Mouse (Mus musculus) limb, embryonic 13.5 days (tissue): Measurements from ENCODE around the gene Rgs7bp. TPM values are rescaled to one million over a fixed set of nuclear protein-coding genes. Genes with fewer than 3 reads are reported as not detected.
A peak's percentile ranks its signal among the peaks of the same experiment; 100 is the strongest.
"Not testable (repeated sequence)": the region's sequence is repeated elsewhere in the genome, so short reads cannot be mapped to it uniquely, and the experiment has no call there.

Source experiments
- ATAC-seq: fragments of 200-750 bp; cut with Nextera tagmentation; 2 replicates; pipeline ENCODE4 v1.8.0; 2017; ENCODE audit warnings: low read depth, moderate number of reproducible peaks, moderate TSS enrichment; ENCODE audit not compliant: low FRiP score
- H3K27ac ChIP-seq: fragments of 300-500 bp; sonication (generic); 2 replicates; pipeline ENCODE4 v1.5.1; 2015; ENCODE audit warnings: inconsistent platforms, mild to moderate bottlenecking, moderate library complexity
- H3K27me3 ChIP-seq: fragments of 300-500 bp; sonication (generic); 2 replicates; pipeline ENCODE4 v1.6.1; 2015; ENCODE audit warnings: mild to moderate bottlenecking, inconsistent platforms
- H3K36me3 ChIP-seq: fragments of 300-500 bp; sonication (generic); 2 replicates; pipeline ENCODE4 v1.6.1; 2015; ENCODE audit warnings: inconsistent platforms, mild to moderate bottlenecking, moderate library complexity
- H3K4me1 ChIP-seq: fragments of 300-500 bp; sonication (generic); 2 replicates; pipeline ENCODE4 v1.6.1; 2015; ENCODE audit warnings: inconsistent platforms
- H3K4me2 ChIP-seq: fragments of 300-500 bp; sonication (generic); replicated peaks from 2 replicates; pipeline ENCODE4 v1.6.1; 2015; ENCODE audit warnings: inconsistent platforms, mild to moderate bottlenecking, moderate library complexity
- H3K4me3 ChIP-seq: fragments of 300-500 bp; sonication (generic); 2 replicates; pipeline ENCODE4 v1.5.1; 2015; ENCODE audit warnings: moderate library complexity, mild to moderate bottlenecking, inconsistent platforms
- H3K9ac ChIP-seq: fragments of 300-500 bp; sonication (generic); 2 replicates; pipeline ENCODE4 v1.6.1; 2015; ENCODE audit warnings: mild to moderate bottlenecking, inconsistent platforms
- H3K9me3 ChIP-seq: fragments of 300-500 bp; sonication (generic); 2 replicates; pipeline ENCODE4 v1.6.1; 2016; ENCODE audit warnings: inconsistent platforms
- WGBS: fragments of 180-500 bp; shearing (Covaris S2); methylation state at CpG from one replicate; pipeline ENCODE4 v1.1.7; 2015; 5-methylcytosine and 5-hydroxymethylcytosine counted together
- polyA plus RNA-seq: library from polyadenylated mRNA; unstranded; fragments of >200 nt; fragmentation: Nextera tagmentation; extraction: Ambion mirVana; gene quantifications from 2 replicates; pipeline ENCODE4 v1.2.1, GENCODE M21; 2015

Gene Rgs7bp
- polyA plus RNA-seq, 1 experiment from 2014 or later, result 2.1 TPM

GRCm38 (mm10) chr13:104960206-104960928 lies 94.4 kb downstream of the Rgs7bp start:
- Histone ChIP-seq H3K9ac (no peak overlapping the region), H3K4me2 (no peak overlapping the region), H3K4me3 (no peak overlapping the region), H3K4me1 (peaks cover 11% of the 10 kb centered on the region), H3K27me3 (no peaks in the 10 kb centered on the region), H3K27ac (no peak overlapping the region), H3K36me3 (no peaks in the 10 kb centered on the region), H3K9me3 (no peaks in the 10 kb centered on the region)
- ATAC-seq, result no peak
- 87% methylated on average over 7 of the region's 7 CpGs for WGBS

DNA sequence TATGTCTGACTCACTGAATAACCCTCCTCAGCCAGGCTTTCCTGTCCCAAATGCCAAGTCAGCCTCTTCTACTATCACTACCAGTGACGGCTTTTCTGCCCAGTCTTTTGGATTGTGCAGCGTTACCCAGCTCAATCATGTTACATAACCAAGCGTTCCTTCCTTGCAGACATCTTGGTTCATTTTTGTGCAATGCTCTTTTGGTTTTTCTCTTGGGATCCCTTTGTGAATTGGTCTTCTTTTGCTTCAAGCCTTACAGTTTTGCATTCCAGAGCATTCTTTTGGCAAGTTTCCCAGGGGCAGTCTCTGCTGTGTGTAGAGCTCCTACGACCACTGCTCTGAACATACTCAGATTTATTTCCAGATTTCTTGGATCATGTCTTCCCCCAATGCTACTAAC lies 95.0 kb downstream of the Rgs7bp start:
- WGBS, result 70% methylated on average over 4 of the region's 4 CpGs

DNA sequence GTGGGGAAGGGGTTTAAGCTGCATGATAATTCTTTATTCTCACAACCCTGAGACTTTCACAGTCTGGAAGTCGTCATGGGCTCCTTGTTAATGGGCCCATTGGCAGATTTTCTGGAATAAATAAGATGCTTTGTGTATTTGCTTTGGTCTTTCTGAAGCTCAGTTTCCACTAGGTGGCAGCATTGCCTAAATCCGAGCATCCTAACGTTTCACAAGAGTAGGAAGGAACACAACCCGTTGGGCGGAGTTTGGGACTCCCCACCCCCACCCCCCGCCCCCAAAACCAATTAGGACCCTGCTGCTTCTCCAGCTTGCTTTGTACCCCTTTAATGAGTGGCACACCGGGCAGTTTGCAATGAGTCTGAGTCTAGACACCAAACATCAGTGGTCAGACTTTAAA lies 106.8 kb downstream of the Rgs7bp start:
- under 1% methylated on average over 7 of the region's 7 CpGs for WGBS
- H3K4me3 ChIP-seq, result no peak overlapping the region
- no peak overlapping the region for H3K27ac ChIP-seq
- H3K27me3 ChIP-seq, result no peaks in the 10 kb centered on the region; the same call in 1 of the 2 replicates
- H3K4me2 ChIP-seq, result peak overlapping the region; percentile 34
- no peaks in the 10 kb centered on the region for H3K9me3 ChIP-seq
- H3K36me3 ChIP-seq, result no peaks in the 10 kb centered on the region
- H3K4me1 ChIP-seq, result no peaks in the 10 kb centered on the region
- peak; percentile 78 for ATAC-seq
- no peak overlapping the region for H3K9ac ChIP-seq

More for the DNA sequence above, 95.0 kb downstream of the Rgs7bp start:
- ATAC-seq, result no peak
- Histone ChIP-seq H3K4me2 (no peak overlapping the region), H3K4me3 (no peak overlapping the region), H3K27me3 (no peaks in the 10 kb centered on the region), H3K36me3 (no peaks in the 10 kb centered on the region), H3K9me3 (no peaks in the 10 kb centered on the region), H3K9ac (no peak overlapping the region), H3K27ac (no peak overlapping the region), H3K4me1 (peaks cover 11% of the 10 kb centered on the region)

- H3K4me3 ChIP-seq, result no peak overlapping the region
- no peak overlapping the region for H3K4me2 ChIP-seq
- no peaks in the 10 kb centered on the region for H3K9me3 ChIP-seq
- no peaks in the 10 kb centered on the region; the same call in 1 of the 2 replicates for H3K27me3 ChIP-seq
- no peak for ATAC-seq
- H3K27ac ChIP-seq, result no peak overlapping the region
- 93% methylated on average over 8 of the region's 8 CpGs for WGBS
- peaks cover 24% of the 10 kb centered on the region for H3K4me1 ChIP-seq
- H3K36me3 ChIP-seq, result no peaks in the 10 kb centered on the region
- H3K9ac ChIP-seq, result no peak overlapping the region
Measured at GRCm38 (mm10) chr13:104940483-104940882, 114.2 kb downstream of the Rgs7bp start.

- Histone ChIP-seq H3K9ac (no peak overlapping the region), H3K4me2 (no peak overlapping the region), H3K27ac (no peak overlapping the region), H3K4me1 (peaks cover 24% of the 10 kb centered on the region), H3K36me3 (no peaks in the 10 kb centered on the region), H3K27me3 (no peaks in the 10 kb centered on the region; the same call in 1 of the 2 replicates), H3K9me3 (no peaks in the 10 kb centered on the region), H3K4me3 (no peak overlapping the region)
- no peak for ATAC-seq
- 3% methylated on average over 4 of the region's 4 CpGs for WGBS
Measured at GRCm38 (mm10) chr13:104939856-104940255, 114.9 kb downstream of the Rgs7bp start.

DNA sequence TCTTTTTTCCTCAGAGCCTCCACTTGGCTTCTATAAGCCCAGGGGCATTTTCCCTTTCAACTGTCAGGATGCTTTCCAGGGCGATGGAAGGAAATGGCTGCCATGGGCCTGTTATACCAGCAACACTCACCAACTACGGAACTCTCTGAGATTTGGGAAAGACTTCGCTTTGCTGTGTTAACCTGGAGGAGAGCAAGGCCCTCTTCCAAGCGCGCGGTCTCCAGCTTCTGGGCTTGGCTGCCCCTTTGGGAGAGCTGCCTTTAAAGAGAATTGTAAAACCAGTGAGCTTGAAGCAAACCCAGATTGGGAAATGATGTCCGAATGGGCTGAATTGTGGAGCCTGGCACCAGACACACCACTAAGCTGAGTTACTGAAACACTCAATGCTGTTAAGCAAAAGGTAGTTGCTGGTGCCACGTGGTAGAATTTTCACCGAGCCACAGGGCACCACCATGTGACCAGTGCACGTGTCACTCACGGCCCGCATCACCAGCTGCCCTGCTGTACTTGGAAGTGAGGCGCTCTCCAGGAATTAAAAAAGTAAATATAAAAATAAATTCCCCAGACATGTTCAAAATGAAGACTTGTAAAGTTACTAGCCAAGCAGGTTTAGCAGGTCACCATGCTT lies 115.7 kb downstream of the Rgs7bp start:
- WGBS, result 49% methylated on average over 13 of the region's 13 CpGs
- Histone ChIP-seq H3K36me3 (no peaks in the 10 kb centered on the region), H3K4me2 (peak overlapping the region; percentile 34), H3K4me3 (no peak overlapping the region), H3K9me3 (no peaks in the 10 kb centered on the region), H3K4me1 (peaks cover 24% of the 10 kb centered on the region), H3K27me3 (no peaks in the 10 kb centered on the region; the same call in 1 of the 2 replicates), H3K9ac (no peak overlapping the region), H3K27ac (no peak overlapping the region)
- ATAC-seq, result peak; percentile 68; the same call in 1 of the 2 replicates

DNA sequence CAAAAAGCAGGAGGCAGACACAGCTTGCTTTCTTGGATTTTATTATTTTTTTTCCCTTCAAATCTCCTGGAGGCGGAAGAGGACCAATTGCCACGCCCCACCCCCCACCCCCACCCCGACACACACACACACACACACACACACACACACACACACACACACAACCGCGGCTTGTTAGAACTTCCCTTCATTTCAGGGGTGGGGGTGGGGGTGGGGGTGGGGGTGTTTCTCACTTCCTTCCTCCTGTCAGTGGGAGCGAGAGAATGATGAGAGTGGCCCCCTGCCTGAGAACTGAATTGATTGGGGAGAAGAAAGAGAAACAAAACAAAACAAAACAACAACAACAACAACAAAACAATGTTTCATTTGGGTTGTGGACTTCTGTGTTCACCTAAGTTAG lies 117.0 kb downstream of the Rgs7bp start:
- peak overlapping the region; percentile 61 for H3K4me2 ChIP-seq
- no peaks in the 10 kb centered on the region for H3K36me3 ChIP-seq
- peak overlapping the region; percentile 30 for H3K4me3 ChIP-seq
- WGBS, result 0% methylated on average over 2 of the region's 6 CpGs
- peak; percentile 63; the same call in 1 of the 2 replicates for ATAC-seq
- H3K9me3 ChIP-seq, result no peaks in the 10 kb centered on the region
- peaks cover 24% of the 10 kb centered on the region for H3K4me1 ChIP-seq
- H3K27ac ChIP-seq, result no peak overlapping the region
- no peak overlapping the region for H3K9ac ChIP-seq
- no peaks in the 10 kb centered on the region; the same call in 1 of the 2 replicates for H3K27me3 ChIP-seq

DNA sequence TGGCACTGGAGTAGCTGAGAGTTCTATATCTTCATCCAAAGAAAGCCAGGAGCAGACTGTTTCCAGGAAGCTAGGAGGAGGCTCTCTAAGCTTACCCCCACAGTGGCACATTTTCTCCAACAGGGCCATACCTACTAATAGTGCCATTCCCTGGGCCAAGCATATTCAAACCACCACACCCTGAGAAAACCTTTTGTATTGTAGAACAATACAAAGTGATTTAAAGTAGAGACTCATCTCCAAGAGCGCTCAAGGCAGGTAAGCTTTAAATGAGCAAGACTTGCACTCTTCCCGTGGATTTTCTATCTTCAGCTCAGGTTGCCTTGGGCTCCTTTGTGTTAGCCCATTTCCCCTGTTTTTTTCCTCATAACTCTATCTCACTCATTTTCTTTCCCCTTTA lies 118.1 kb downstream of the Rgs7bp start:
- no peak overlapping the region for H3K4me3 ChIP-seq
- no peak overlapping the region for H3K27ac ChIP-seq
- no peaks in the 10 kb centered on the region for H3K36me3 ChIP-seq
- H3K4me2 ChIP-seq, result peak overlapping the region; percentile 61; the same call in 1 of the 2 replicates
- no peak for ATAC-seq
- H3K4me1 ChIP-seq, result peaks cover 24% of the 10 kb centered on the region
- H3K27me3 ChIP-seq, result no peaks in the 10 kb centered on the region
- 79% methylated on average over 2 of the region's 2 CpGs for WGBS
- no peaks in the 10 kb centered on the region for H3K9me3 ChIP-seq
- no peak overlapping the region for H3K9ac ChIP-seq

GRCm38 (mm10) chr13:104931635-104932532 lies 122.8 kb downstream of the Rgs7bp start:
- Histone ChIP-seq H3K9me3 (no peaks in the 10 kb centered on the region), H3K4me2 (no peak overlapping the region), H3K36me3 (no peaks in the 10 kb centered on the region), H3K27me3 (no peaks in the 10 kb centered on the region), H3K4me1 (0 out of 2 replicates have a peak, but pooled peaks cover 2% of the 10 kb centered on the region), H3K4me3 (no peak overlapping the region), H3K27ac (no peak overlapping the region), H3K9ac (no peak overlapping the region)
- no peak for ATAC-seq
- WGBS, result 70% methylated on average over 6 of the region's 6 CpGs

DNA sequence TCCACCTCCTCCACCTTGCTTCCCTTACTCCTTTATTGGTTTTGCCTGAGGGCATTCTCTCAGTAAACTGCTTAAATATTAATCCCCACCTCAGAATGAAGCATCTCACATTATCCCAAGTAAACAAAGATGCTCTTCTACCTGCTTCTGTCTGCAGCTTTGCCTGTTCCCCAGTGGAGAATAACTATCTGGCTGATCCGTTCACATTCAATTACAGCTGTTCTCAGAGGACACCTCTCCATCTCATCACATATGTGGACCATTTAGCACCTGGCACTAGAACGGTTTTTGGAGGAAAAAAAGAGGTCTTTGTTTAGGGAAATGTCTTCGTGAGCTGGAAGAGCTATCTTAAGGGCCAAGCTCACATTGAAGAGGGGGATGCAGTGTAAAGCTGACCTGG lies 123.9 kb downstream of the Rgs7bp start:
- no peak for ATAC-seq
- Histone ChIP-seq H3K36me3 (no peaks in the 10 kb centered on the region), H3K9ac (no peak overlapping the region), H3K4me1 (no peaks in the 10 kb centered on the region), H3K4me3 (no peak overlapping the region), H3K4me2 (no peak overlapping the region), H3K9me3 (no peaks in the 10 kb centered on the region), H3K27ac (no peak overlapping the region), H3K27me3 (no peaks in the 10 kb centered on the region)
- WGBS, result 66% methylated on average over 3 of the region's 3 CpGs

GRCm38 (mm10) chr13:104918663-104919062 lies 136.1 kb downstream of the Rgs7bp start:
- H3K27ac ChIP-seq, result no peak overlapping the region
- ATAC-seq, result no peak
- H3K4me3 ChIP-seq, result no peak overlapping the region
- H3K4me2 ChIP-seq, result no peak overlapping the region
- no peaks in the 10 kb centered on the region for H3K9me3 ChIP-seq
- H3K27me3 ChIP-seq, result no peaks in the 10 kb centered on the region
- 78% methylated on average over 16 of the region's 16 CpGs for WGBS
- no peaks in the 10 kb centered on the region for H3K36me3 ChIP-seq
- no peak overlapping the region for H3K9ac ChIP-seq
- H3K4me1 ChIP-seq, result no peaks in the 10 kb centered on the region

DNA sequence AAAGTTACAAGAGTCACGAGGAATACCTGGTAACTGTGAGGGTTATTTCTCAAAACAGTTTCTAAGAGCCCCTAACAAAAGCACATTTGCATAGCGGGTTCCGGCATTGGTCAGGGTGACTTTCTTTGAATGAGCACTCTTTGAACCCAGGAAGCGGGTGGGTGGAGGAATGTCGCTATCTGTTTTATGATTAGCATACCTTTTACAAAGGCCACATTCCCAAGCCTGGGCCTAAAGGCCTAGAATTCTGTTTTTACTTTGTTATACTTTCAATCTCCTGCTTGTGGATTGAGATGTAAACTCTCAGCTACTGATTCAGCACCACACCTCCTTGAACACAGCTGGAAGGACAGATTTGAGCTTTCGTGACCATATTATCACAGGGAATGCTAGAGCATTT lies 138.0 kb downstream of the Rgs7bp start:
- not testable (repeated sequence) for H3K27ac ChIP-seq, H3K27me3 ChIP-seq, H3K9ac ChIP-seq, H3K4me1 ChIP-seq, H3K4me2 ChIP-seq, ATAC-seq, H3K4me3 ChIP-seq, H3K9me3 ChIP-seq, H3K36me3 ChIP-seq
- WGBS, result 88% methylated on average over 6 of the region's 6 CpGs
